Mouse (Mus musculus) c-Kit-positive CD71-negative TER-119-negative erythroid progenitor cells, embryonic 14.5 days (primary cell): Measurements from ENCODE around the gene Xntrpc.

Source experiments
- DNase-seq: peaks from one replicate; pipeline ENCODE4 v3.0.0-alpha.2; 2013; ENCODE audit warnings: low read depth

Gene Xntrpc

GRCm38 (mm10) chr7:102081784-102082183 lies 16.3 kb downstream of the Xntrpc start:
- no peak for DNase-seq

- DNase-seq, result no peak
Observed at GRCm38 (mm10) chr7:102082816-102083215, 17.3 kb downstream of the Xntrpc start, which contains the start of gene Trpc2. TSS of gene Trpc2 (plus strand) at chr7:102083116.

GRCm38 (mm10) chr7:102084041-102084696 lies 18.7 kb downstream of the Xntrpc start:
- no peak for DNase-seq

DNA sequence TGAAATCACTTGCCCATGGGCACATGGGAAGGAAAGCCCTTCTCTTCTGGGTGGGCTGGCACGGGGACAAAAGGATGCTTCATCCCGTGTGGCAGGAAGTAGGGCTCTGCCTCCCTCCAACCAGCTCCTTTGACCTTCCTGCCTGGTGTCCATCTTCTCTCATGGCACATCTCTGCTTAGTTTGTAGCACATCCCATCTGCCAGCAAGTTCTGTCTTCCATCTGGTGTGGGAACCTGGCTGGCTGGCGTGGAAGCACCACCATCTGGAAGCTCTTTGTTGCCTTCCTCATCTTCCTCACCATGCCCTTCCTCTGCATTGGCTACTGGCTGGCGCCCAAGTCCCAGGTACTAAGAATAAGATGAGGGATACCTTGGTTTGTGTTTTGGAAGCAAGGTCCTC lies 21.8 kb downstream of the Xntrpc start:
- no peak for DNase-seq

- peak; percentile 29 for DNase-seq
Observed at GRCm38 (mm10) chr7:102099760-102100661, 34.5 kb downstream of the Xntrpc start.

GRCm38 (mm10) chr7:102100868-102101267 lies 35.4 kb downstream of the Xntrpc start:
- DNase-seq, result no peak

GRCm38 (mm10) chr7:102101487-102101886 lies 36.0 kb downstream of the Xntrpc start, which contains the start of gene Art1:
TSS of gene Art1 (plus strand) at chr7:102101743.
- DNase-seq, result no peak

DNA sequence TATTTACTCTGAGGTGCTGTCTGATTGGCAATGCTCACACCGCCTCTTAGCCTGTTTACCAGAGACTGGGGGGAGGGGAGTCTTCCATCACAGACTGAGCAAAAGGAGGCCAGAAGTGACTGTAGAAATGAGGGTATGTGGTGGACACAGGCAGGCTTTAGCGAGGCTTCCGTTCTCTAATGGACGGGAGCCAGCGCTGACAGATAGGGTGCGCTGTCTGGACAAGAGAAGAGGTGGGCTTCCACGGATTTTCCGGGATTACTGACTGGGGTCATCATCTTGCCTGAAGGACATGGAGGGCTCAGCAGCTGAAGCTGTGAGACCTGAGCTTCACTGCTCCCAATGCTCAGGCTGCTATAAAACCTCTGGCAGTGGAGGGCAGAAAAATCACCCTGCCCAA lies 36.7 kb downstream of the Xntrpc start:
- DNase-seq, result no peak

GRCm38 (mm10) chr7:102102696-102103095 lies 37.2 kb downstream of the Xntrpc start:
- no peak for DNase-seq

- no peak for DNase-seq
Observed at GRCm38 (mm10) chr7:102103555-102103954, 38.0 kb downstream of the Xntrpc start.

- no peak for DNase-seq
Observed at GRCm38 (mm10) chr7:102104126-102104525, 38.6 kb downstream of the Xntrpc start.

DNA sequence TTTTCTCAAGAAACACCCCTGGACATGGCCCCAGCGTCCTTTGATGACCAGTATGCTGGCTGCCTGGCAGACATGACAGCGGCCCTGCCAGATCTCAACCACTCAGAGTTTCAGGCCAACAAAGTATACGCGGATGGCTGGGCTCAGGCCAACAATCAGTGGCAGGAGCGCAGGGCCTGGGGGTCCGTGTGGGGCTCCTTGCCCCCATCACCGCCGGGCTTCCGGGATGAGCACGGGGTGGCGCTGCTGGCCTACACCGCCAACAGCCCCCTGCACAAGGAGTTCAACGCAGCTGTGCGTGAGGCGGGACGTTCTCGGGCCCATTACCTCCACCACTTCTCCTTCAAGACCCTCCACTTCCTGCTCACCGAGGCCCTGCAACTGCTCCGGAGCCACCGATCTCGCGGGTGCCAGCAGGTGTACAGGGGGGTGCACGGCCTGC lies 41.2 kb downstream of the Xntrpc start:
- DNase-seq, result no peak

GRCm38 (mm10) chr7:102108206-102108605 lies 42.7 kb downstream of the Xntrpc start:
- DNase-seq, result no peak

GRCm38 (mm10) chr7:102109171-102109570 lies 43.7 kb downstream of the Xntrpc start, which contains the start of gene Art5:
TSS of gene Art5 (minus strand) at chr7:102109489.
- no peak for DNase-seq

- DNase-seq, result no peak
Observed at GRCm38 (mm10) chr7:102109746-102110145, 44.2 kb downstream of the Xntrpc start.

GRCm38 (mm10) chr7:102113151-102113729 lies 47.7 kb downstream of the Xntrpc start:
- DNase-seq, result no peak

GRCm38 (mm10) chr7:102116579-102117331 lies 51.2 kb downstream of the Xntrpc start, which contains the start of gene Chrna10:
TSS of gene Chrna10 (minus strand) at chr7:102116828.
- no peak for DNase-seq

DNA sequence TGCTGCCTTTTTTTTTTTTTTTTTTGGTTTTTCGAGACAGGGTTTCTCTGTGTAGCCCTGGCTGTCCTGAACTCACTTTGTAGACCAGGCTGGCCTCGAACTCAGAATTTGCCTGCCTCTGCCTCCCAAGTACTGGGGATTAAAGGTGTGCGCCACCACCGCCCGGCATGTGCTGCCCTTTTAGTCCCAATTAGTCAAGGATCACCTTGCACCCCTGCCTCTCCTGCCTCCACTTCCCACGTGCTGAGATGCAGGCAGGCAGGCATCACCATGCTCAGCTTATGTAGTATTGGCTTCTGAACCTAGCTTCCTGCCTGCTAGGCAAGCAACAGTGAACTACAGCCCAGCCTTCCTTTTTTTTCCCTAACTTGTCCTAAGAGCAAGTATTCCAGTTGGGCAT lies 51.9 kb downstream of the Xntrpc start:
- DNase-seq, result no peak

- DNase-seq, result no peak
Observed at GRCm38 (mm10) chr7:102120326-102120725, 54.8 kb downstream of the Xntrpc start.

GRCm38 (mm10) chr7:102132395-102132794 lies 66.9 kb downstream of the Xntrpc start:
- DNase-seq, result no peak

GRCm38 (mm10) chr7:102137464-102137863 lies 72.0 kb downstream of the Xntrpc start:
- peak; percentile 17 for DNase-seq

DNA sequence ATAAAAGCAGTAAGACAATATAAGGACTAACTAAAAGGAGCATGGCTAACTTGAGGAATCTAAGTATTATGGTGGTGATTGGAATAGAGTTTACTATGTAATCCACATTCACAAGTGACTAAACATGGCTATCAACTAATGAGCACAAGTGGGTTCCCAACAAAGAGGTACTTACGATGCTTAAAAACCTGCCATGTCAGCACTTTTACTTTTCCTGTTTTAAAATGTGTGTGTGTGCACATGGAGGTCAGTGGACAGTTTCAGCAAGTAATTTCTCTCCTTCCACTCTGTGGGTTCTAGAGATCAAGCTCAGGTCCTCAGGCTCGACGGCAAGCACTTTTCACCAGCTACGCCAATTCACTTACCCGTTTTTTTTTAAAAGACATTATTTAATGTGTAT lies 72.4 kb downstream of the Xntrpc start:
- DNase-seq, result no peak
